Mouse (Mus musculus) thymus, postnatal 10 days (tissue): ENCODE results near the gene Fam198b.

ENCODE experiments used
- DNase-seq, 2 experiments: peaks; one replicate each; pipeline ENCODE4 v3.0.0; 2021; ENCODE audit warnings: low spot score in 2 of 2

The Fam198b gene

GRCm38 (mm10) chr3:79885686-79886356 is 1.5 kb downstream of the Fam198b start:
- DNase-seq, result no peak

GRCm38 (mm10) chr3:79886357-79887091 is 2.2 kb downstream of the Fam198b start:
- peak in 1 of 2 experiments; percentile 12 for DNase-seq

- no peak for DNase-seq
Observed at GRCm38 (mm10) chr3:79887161-79887855, 3.0 kb downstream of the Fam198b start.

GRCm38 (mm10) chr3:79887966-79888365 is 3.6 kb downstream of the Fam198b start:
- no peak for DNase-seq

- no peak for DNase-seq
Observed at GRCm38 (mm10) chr3:79897534-79898370, 13.4 kb downstream of the Fam198b start.

GRCm38 (mm10) chr3:79898514-79898913 is 14.2 kb downstream of the Fam198b start:
- no peak for DNase-seq

- no peak for DNase-seq
Observed at GRCm38 (mm10) chr3:79899906-79900305, 15.6 kb downstream of the Fam198b start.

- no peak for DNase-seq
Observed at GRCm38 (mm10) chr3:79900502-79900901, 16.2 kb downstream of the Fam198b start.

- no peak for DNase-seq
Observed at GRCm38 (mm10) chr3:79901321-79901720, 17.0 kb downstream of the Fam198b start.

GRCm38 (mm10) chr3:79901734-79902133 is 17.4 kb downstream of the Fam198b start:
- no peak for DNase-seq

- DNase-seq, result no peak
Observed at GRCm38 (mm10) chr3:79903803-79904202, 19.5 kb downstream of the Fam198b start.

- no peak for DNase-seq
Observed at GRCm38 (mm10) chr3:79904238-79904757, 20.0 kb downstream of the Fam198b start.

- no peak for DNase-seq
Observed at GRCm38 (mm10) chr3:79905397-79905796, 21.1 kb downstream of the Fam198b start.

- DNase-seq, result no peak
Observed at GRCm38 (mm10) chr3:79906250-79907045, 22.1 kb downstream of the Fam198b start.

- DNase-seq, result no peak
Observed at GRCm38 (mm10) chr3:79907223-79907622, 22.9 kb downstream of the Fam198b start.

GRCm38 (mm10) chr3:79910375-79911141 is 26.2 kb downstream of the Fam198b start:
- no peak for DNase-seq

- DNase-seq, result no peak
Observed at GRCm38 (mm10) chr3:79911166-79911565, 26.8 kb downstream of the Fam198b start.

GRCm38 (mm10) chr3:79914012-79914411 is 29.7 kb downstream of the Fam198b start:
- no peak for DNase-seq

- DNase-seq, result no peak
Observed at GRCm38 (mm10) chr3:79916185-79916584, 31.9 kb downstream of the Fam198b start.

- DNase-seq, result no peak
Observed at GRCm38 (mm10) chr3:79918761-79919160, 34.4 kb downstream of the Fam198b start.
